Mouse (Mus musculus) thymus, adult 2 months (tissue): ENCODE measurements at regions not wholly inside any gene's neighbourhood (a gene's known extent, or its start where the extent isn't known, plus 50 kb on each side); places are given as distances from the start of the nearest gene placed in this dataset.

Source experiments
- CTCF ChIP-seq: fragments of 200-500 bp; IDR thresholded peaks from 2 replicates; pipeline ENCODE4 v1.5.1; 2012; ENCODE audit warnings: mild to moderate bottlenecking, control low read depth, low read length, moderate library complexity, borderline replicate concordance; ENCODE audit not compliant: control insufficient read depth, poor library complexity, insufficient read depth; ENCODE audit errors: extremely low read depth
- POLR2A ChIP-seq: fragments of 200-500 bp; IDR thresholded peaks from 2 replicates; pipeline ENCODE4 v1.6.1; 2012; ENCODE audit warnings: mild to moderate bottlenecking, low read length, control low read depth, moderate library complexity; ENCODE audit not compliant: control insufficient read depth, poor library complexity, insufficient read depth; ENCODE audit errors: extremely low read depth

- TF ChIP-seq CTCF: no peak
- no peak for TF ChIP-seq POLR2A
These were observed 192.2 kb downstream of the Bcl11b start for GRCm38 (mm10) chr12:107811231-107811630.
